Mouse (Mus musculus) spleen, adult 2 months (tissue): ENCODE measurements at regions not wholly inside any gene's neighbourhood (a gene's known extent, or its start where the extent isn't known, plus 50 kb on each side); places are given as distances from the start of the nearest gene placed in this dataset.

Experiments used
- CTCF ChIP-seq: fragments of 200-500 bp; IDR thresholded peaks from 2 replicates; pipeline ENCODE4 v1.5.1; 2011; ENCODE audit warnings: mild to moderate bottlenecking, inconsistent platforms; ENCODE audit not compliant: insufficient read depth, insufficient read length, insufficient replicate concordance; ENCODE audit errors: extremely low read depth
- POLR2A ChIP-seq: fragments of 200-500 bp; IDR thresholded peaks from 2 replicates; pipeline ENCODE4 v1.6.1; 2011; ENCODE audit warnings: low read depth, low read length, inconsistent platforms

DNA sequence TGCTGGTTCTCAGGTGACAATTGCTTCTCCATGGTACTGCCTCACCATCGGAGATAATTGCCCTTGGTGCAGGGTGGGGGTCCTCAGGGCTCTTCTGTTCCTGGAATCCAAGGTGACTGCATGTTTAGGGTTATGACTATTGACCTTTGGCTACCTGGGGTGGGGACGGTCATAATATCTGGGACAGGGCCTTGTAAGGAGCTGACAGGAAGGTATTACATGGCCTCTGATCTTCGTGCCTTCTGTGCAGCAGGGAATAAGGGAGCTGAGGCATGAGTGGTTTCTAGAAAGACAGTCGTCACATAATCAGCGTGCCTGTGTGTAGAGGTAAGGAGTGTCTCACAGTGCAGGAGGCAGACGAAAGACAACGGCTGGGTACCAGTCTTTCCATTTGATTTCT is 407.5 kb upstream of the Prickle1 start:
- TF ChIP-seq CTCF (no peak), POLR2A (no peak)
